In the genomic region with DNA sequence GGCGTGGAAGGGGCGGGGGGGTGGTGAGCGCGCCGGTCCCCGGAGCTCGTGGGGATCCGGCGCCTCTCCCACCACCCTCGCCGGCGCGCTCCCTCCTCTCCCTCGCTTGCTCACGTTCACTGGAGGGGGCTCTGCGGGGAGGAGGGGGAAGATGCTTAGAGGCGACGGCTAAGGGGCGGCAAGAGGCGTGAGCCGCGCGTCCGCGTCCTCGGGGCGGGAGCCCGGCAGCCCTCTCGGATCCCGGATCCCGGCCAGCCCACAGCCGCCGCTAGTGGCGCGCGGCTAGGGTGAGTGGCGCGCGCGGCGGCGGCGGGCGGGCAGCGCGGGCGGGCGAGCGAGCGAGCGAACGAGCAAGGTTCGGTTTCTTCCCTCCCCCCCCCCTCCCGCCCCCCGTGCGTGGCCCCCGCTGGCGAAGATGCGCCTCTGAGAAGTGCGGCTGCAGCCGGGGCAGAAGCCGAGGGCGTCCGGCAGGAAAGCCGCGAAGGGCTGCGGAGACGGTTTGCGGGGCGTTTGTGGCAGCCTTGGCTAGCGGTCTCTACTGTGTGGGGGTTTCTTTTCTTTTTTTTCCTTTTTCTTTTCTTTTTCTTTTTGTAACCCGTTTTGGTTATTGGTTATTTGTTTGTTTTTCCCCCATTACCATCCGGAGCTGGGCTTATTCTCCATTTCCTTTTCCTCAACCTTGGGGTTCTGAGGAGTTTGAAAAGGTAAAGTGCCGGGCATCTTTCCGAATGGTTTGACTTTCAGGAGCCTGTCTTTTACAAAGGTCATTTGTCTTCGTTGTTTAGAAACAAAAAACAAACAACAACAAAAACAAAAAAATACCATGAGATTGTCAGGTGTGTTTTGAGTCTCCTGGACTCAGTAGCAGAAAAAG, we compare ENCODE assay signal across 8 mouse cellular contexts.
A peak's percentile ranks its signal among the peaks of the same experiment; 100 is the strongest.
DNase-seq lines count a peak whose midpoint lies in the region; ATAC-seq lines count a peak whose summit lies in the region.

No protein-coding gene starts in this region.

- H3K27me3 ChIP-seq in heart, embryonic 12.5 days (replicated peaks): peaks cover 69% of the 10 kb centered on the region
- H3K27me3 ChIP-seq in neural tube, embryonic 13.5 days: peaks cover 53% of the 10 kb centered on the region

- no peak overlapping the region for H3K9ac ChIP-seq in heart, embryonic 12.5 days
- H3K9ac ChIP-seq in neural tube, embryonic 13.5 days: peak overlapping the region; percentile 83

- H3K4me1 ChIP-seq in heart, embryonic 12.5 days (replicated peaks): peaks cover 8% of the 10 kb centered on the region; the same call in 1 of the 2 replicates
- peaks cover 40% of the 10 kb centered on the region for H3K4me1 ChIP-seq in neural tube, embryonic 13.5 days (replicated peaks)

- intact Hi-C loops in left cerebral cortex, postnatal 14 days (cut with DNase I): loop anchor here (10.0 kb wide), 1 partner anchor 205 kb away; no protein-coding TSS in a partner anchor

- H3K27ac ChIP-seq in heart, embryonic 12.5 days (ENCODE audit: poor library complexity, severe bottlenecking): no peak overlapping the region
- peak overlapping the region; percentile 96 for H3K27ac ChIP-seq in neural tube, embryonic 13.5 days (replicated peaks)

- H3K9me3 ChIP-seq in heart, embryonic 12.5 days (replicated peaks): no peaks in the 10 kb centered on the region
- H3K9me3 ChIP-seq in neural tube, embryonic 13.5 days: no peaks in the 10 kb centered on the region

- peak overlapping the region; percentile 99 for H3K4me2 ChIP-seq in heart, embryonic 12.5 days
- peak overlapping the region; percentile 71 for H3K4me2 ChIP-seq in neural tube, embryonic 13.5 days

- WGBS in heart, embryonic 12.5 days: under 1% methylated on average over 53 of the region's 76 CpGs
- WGBS in neural tube, embryonic 13.5 days: under 1% methylated on average over 40 of the region's 76 CpGs

- 0 out of 2 replicates have a peak, but pooled peaks have one; percentile 22 for ATAC-seq in heart, embryonic 12.5 days (ENCODE audit: insufficient number of reproducible peaks, low FRiP score)
- peak; percentile 92 for ATAC-seq in neural tube, embryonic 13.5 days (ENCODE audit: low read depth)
- ATAC-seq in erythroid progenitor cell, adult 5-6 weeks (replicated peaks; ENCODE audit: low FRiP score, poor library complexity, severe bottlenecking): no peak

- H3K36me3 ChIP-seq in heart, embryonic 12.5 days: no peaks in the 10 kb centered on the region
- no peaks in the 10 kb centered on the region for H3K36me3 ChIP-seq in neural tube, embryonic 13.5 days

- peak; percentile 51 for DNase-seq in layer of hippocampus, adult 11-12 months (ENCODE audit: low spot score)
- no peak for DNase-seq in layer of hippocampus, adult 9-10 months (ENCODE audit: low spot score)
- peak; percentile 60 to 65 for DNase-seq in cerebellum, postnatal 36 days
- DNase-seq in left cerebral cortex, postnatal 14 days (ENCODE audit: low spot score in 2 of 2): peak; percentile 58 to 64
- DNase-seq in thymus, postnatal 25 days: no peak

- H3K4me3 ChIP-seq in heart, embryonic 12.5 days: peak overlapping the region; percentile 63
- H3K4me3 ChIP-seq in neural tube, embryonic 13.5 days: peak overlapping the region; percentile 66

Comparison
In these comparisons a context has a peak if more than half of its experiments do, and no peak if none do; other contexts are left out.
1. DNase-seq: peak in layer of hippocampus, adult 11-12 months (single experiment), cerebellum, postnatal 36 days (2 of 2) and left cerebral cortex, postnatal 14 days (2 of 2); none in layer of hippocampus, adult 9-10 months (single experiment) and thymus, postnatal 25 days (single experiment).